Mouse (Mus musculus) kidney, postnatal 0 days (tissue): ENCODE results near the gene Grin2a. TPM values are rescaled to one million over a fixed set of nuclear protein-coding genes. Genes with fewer than 3 reads are reported as not detected.

Source experiments
- ATAC-seq: fragments of 200-750 bp; cut with Nextera tagmentation; replicated peaks from 2 replicates; pipeline ENCODE4 v1.8.0; 2017; ENCODE audit warnings: low read depth, moderate number of reproducible peaks, moderate TSS enrichment, moderate library complexity; ENCODE audit not compliant: low FRiP score
- DNase-seq: peaks from one replicate; pipeline ENCODE4 v3.0.0-alpha.2; 2016; ENCODE audit warnings: low spot score
- H3K27ac ChIP-seq: fragments of 300-500 bp; sonication (generic); 2 replicates; pipeline ENCODE4 v1.5.1; 2014; ENCODE audit warnings: mild to moderate bottlenecking
- H3K27me3 ChIP-seq: fragments of 300-500 bp; sonication (generic); 2 replicates; pipeline ENCODE4 v1.6.1; 2014; ENCODE audit warnings: low read length, mixed read lengths; ENCODE audit not compliant: insufficient read depth
- H3K36me3 ChIP-seq: fragments of 300-500 bp; sonication (generic); 2 replicates; pipeline ENCODE4 v1.6.1; 2014; ENCODE audit warnings: low read length, mixed read lengths; ENCODE audit not compliant: insufficient read depth
- H3K4me1 ChIP-seq: fragments of 300-500 bp; sonication (generic); replicated peaks from 2 replicates; pipeline ENCODE4 v1.6.1; 2014; ENCODE audit warnings: antibody characterized with exemption, low read length, mixed read lengths; ENCODE audit not compliant: insufficient read depth
- H3K4me2 ChIP-seq: fragments of 300-500 bp; sonication (generic); 2 replicates; pipeline ENCODE4 v1.6.1; 2014; ENCODE audit warnings: mild to moderate bottlenecking, low read length, moderate library complexity, mixed read lengths
- H3K4me3 ChIP-seq: fragments of 300-500 bp; sonication (generic); replicated peaks from 2 replicates; pipeline ENCODE4 v1.5.1; 2014; ENCODE audit warnings: low read depth, low read length
- H3K9ac ChIP-seq: fragments of 300-500 bp; sonication (generic); 2 replicates; pipeline ENCODE4 v1.6.1; 2014; ENCODE audit warnings: low read depth, low read length
- H3K9me3 ChIP-seq: fragments of 300-500 bp; sonication (generic); replicated peaks from 2 replicates; pipeline ENCODE4 v1.6.1; 2016; ENCODE audit warnings: low read length, inconsistent platforms, mixed read lengths
- CTCF ChIP-seq: IDR thresholded peaks from 2 replicates; pipeline ENCODE4 v1.5.1; 2016; ENCODE audit warnings: antibody characterized with exemption, low read depth, mild to moderate bottlenecking, moderate library complexity
- WGBS: fragments of 180-500 bp; shearing (Covaris S2); extraction: QIAGEN DNeasy Blood & Tissue Kit; methylation state at CpG from one replicate; pipeline ENCODE4 v1.1.7; 2014; 5-methylcytosine and 5-hydroxymethylcytosine counted together
- polyA plus RNA-seq: library from polyadenylated mRNA; unstranded; fragments of >200 nt; fragmentation: Nextera tagmentation; extraction: Ambion mirVana; gene quantifications from 2 replicates; pipeline ENCODE4 v1.2.1, GENCODE M21; 2015

Gene Grin2a
- polyA plus RNA-seq, 1 experiment from 2014 or later: 0.08 TPM

DNA sequence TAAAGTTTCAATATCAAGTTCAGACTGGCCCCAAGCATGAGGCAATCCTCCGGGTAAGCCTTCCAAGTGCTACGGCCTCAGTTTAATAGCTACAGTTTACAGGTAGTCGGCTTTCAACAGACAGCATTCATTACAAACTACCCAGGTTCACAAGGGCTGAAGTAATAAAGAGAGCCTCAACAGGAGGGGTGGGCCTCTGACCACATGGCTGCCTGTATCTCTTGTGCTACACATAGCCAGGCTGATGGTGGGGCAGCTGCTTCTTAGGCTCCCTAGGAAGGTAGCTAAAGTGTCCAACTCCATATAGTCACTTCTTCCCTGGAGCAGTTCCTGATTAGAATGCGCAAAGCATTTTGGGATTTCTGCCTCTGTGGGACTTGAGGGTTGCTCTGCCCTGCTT is 109.2 kb downstream of the Grin2a start:
- 56% methylated on average over 4 of the region's 4 CpGs for WGBS
- Histone ChIP-seq H3K27me3 (no peaks in the 10 kb centered on the region), H3K9ac (no peak overlapping the region), H3K4me2 (no peak overlapping the region), H3K9me3 (no peaks in the 10 kb centered on the region), H3K4me3 (no peak overlapping the region), H3K36me3 (no peaks in the 10 kb centered on the region), H3K27ac (no peak overlapping the region), H3K4me1 (no peaks in the 10 kb centered on the region)
- TF ChIP-seq CTCF: no peak
- ATAC-seq (no peak), DNase-seq (no peak)

DNA sequence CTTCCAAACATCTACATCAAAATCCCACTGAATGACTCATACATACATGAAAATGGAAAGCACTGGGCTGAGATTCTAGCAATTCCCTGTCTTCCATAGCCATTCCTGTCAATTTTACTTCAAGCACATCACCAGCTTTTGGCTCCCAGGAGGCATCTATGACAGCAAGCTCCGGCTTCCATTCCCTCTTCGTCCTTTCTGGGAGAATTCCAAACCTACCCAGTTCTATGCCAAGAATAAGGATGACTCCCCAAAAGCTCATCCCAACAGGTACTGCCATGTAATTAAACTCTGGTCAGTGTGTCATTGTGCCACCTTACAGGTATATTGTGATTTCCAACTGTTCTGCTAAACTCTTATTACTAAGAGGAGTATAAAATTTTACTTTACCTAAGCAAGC is 111.2 kb downstream of the Grin2a start:
- no peaks in the 10 kb centered on the region for H3K27me3 ChIP-seq
- no peaks in the 10 kb centered on the region for H3K9me3 ChIP-seq
- no peaks in the 10 kb centered on the region for H3K36me3 ChIP-seq
- H3K4me3 ChIP-seq: no peak overlapping the region
- H3K9ac ChIP-seq: no peak overlapping the region
- no peak overlapping the region for H3K4me2 ChIP-seq
- no peak for TF ChIP-seq CTCF
- DNase-seq (no peak), ATAC-seq (no peak)
- H3K4me1 ChIP-seq: no peaks in the 10 kb centered on the region
- WGBS: 94% methylated on average over 2 of the region's 2 CpGs
- H3K27ac ChIP-seq: no peak overlapping the region

DNA sequence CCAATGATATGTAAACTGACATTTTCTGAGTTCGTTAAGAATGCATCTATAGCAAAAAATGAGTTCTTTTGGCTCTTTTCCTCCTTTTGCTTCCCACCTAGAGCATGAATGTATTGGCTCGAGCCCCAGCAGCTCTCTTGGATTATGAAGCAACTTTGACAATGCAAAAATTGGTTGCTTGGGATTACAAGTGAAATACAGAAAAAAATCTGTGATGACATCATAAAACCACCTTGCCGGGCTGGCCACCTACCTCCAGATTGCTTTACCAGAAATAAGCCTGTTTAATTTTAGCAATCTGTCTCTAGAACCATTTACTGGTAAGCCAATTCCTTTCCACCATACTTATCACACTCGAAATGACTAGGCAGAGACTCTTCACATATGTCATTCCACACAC is 112.9 kb downstream of the Grin2a start:
- Histone ChIP-seq H3K4me3 (no peak overlapping the region), H3K4me1 (no peaks in the 10 kb centered on the region), H3K27me3 (no peaks in the 10 kb centered on the region), H3K9ac (no peak overlapping the region), H3K4me2 (no peak overlapping the region), H3K36me3 (no peaks in the 10 kb centered on the region), H3K9me3 (no peaks in the 10 kb centered on the region), H3K27ac (no peak overlapping the region)
- DNase-seq (no peak), ATAC-seq (no peak)
- WGBS: 76% methylated on average over 4 of the region's 4 CpGs
- TF ChIP-seq CTCF: no peak

DNA sequence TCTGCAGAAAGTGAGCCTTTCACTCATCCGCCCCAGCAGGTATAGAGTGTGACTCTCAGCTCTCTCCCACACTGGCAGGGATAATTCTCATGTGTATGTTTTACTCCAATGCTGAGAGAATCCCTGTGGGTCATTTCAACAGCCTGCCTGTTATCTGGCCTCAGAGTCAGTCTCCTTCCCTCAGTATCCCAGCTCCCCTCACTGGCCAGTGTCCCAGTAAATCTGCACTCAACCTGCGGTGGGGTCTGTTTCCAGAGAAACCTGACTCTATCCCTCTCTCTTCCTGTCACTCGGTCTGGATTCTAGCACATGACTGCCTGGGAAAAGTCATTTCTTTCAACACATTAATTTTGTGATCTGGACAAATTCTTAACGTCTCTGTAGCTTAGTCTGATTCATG is 122.4 kb downstream of the Grin2a start:
- H3K27ac ChIP-seq: no peak overlapping the region
- H3K9ac ChIP-seq: no peak overlapping the region
- H3K4me2 ChIP-seq: no peak overlapping the region
- no peak overlapping the region for H3K4me3 ChIP-seq
- DNase-seq (no peak), ATAC-seq (no peak)
- no peaks in the 10 kb centered on the region for H3K36me3 ChIP-seq
- no peaks in the 10 kb centered on the region for H3K4me1 ChIP-seq
- no peaks in the 10 kb centered on the region for H3K27me3 ChIP-seq
- H3K9me3 ChIP-seq: no peaks in the 10 kb centered on the region
- WGBS: 39% methylated on average over 4 of the region's 4 CpGs
- no peak for TF ChIP-seq CTCF

DNA sequence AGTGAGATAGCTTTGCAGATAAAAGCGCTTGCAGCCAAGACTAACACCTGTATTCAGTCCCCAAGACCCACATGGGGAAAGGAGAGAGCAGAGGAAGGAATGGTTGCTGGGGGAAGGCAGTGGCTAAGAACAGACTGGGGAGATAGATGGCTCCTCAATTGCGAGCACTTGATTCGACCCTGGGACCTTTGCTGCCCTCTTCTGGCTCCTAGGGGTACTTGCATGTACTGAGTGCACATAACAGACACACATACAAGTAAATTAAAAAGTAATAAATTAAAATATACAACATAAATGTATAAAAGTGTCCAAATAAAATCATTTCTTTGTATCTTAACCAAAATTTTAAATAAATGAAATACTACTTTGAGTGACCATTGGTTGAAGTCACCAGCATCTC is 129.7 kb downstream of the Grin2a start:
- Histone ChIP-seq H3K9me3 (no peaks in the 10 kb centered on the region), H3K4me3 (no peak overlapping the region), H3K36me3 (no peaks in the 10 kb centered on the region), H3K27me3 (no peaks in the 10 kb centered on the region), H3K4me2 (no peak overlapping the region), H3K4me1 (no peaks in the 10 kb centered on the region), H3K27ac (no peak overlapping the region), H3K9ac (no peak overlapping the region)
- ATAC-seq: no peak
- WGBS: 80% methylated on average over 3 of the region's 3 CpGs
- peak; percentile 31; the same call in 1 of the 2 replicates for TF ChIP-seq CTCF
- DNase-seq: no peak

DNA sequence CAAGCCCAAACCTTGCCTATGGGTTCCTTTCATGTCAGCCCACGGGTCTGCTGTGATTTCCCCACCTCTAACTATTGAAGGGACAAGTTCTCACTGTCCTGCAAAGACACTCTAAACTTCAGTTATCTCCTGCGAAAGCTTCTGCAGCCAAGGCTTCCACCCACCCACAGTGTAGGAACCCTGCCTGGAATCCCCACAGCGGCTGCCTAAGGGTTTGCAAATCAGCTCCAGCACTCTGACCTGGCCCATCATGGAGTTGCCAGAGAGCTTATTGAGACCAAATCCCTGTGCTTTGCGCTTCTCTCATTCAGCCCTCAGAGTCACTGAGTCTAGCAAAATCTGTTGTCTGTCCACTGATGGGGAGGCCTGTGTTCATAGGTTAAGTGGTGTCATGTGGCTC is 130.3 kb downstream of the Grin2a start:
- H3K9me3 ChIP-seq: no peaks in the 10 kb centered on the region
- H3K9ac ChIP-seq: no peak overlapping the region
- DNase-seq (no peak), ATAC-seq (no peak)
- no peak overlapping the region for H3K4me2 ChIP-seq
- H3K27me3 ChIP-seq: no peaks in the 10 kb centered on the region
- no peaks in the 10 kb centered on the region for H3K4me1 ChIP-seq
- H3K36me3 ChIP-seq: no peaks in the 10 kb centered on the region
- no peak for TF ChIP-seq CTCF
- WGBS: 81% methylated on average over 4 of the region's 4 CpGs
- no peak overlapping the region for H3K4me3 ChIP-seq
- no peak overlapping the region for H3K27ac ChIP-seq

DNA sequence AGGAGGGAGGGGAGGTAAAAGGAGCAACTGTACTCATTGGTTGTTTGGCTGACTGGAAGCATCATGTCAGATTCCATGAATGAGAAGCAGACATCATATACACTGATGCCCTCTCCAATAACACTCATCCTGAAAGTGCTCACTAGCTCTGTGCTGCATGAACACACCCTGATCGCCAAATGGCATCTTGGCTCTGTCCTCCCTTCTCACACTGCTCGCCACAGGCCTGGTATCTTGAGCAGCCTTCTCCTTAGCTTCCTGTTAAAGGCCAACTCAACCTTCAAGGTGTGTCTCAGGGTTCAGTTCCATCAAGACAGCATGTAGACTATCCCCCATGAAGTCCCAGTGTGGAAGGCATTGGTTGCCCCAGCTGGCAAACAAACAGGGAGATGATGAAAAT is 137.6 kb downstream of the Grin2a start:
- H3K27ac ChIP-seq: no peak overlapping the region
- no peak for TF ChIP-seq CTCF
- no peak for ATAC-seq
- no peak for DNase-seq
- H3K4me3 ChIP-seq: no peak overlapping the region
- no peaks in the 10 kb centered on the region for H3K4me1 ChIP-seq
- no peaks in the 10 kb centered on the region for H3K9me3 ChIP-seq
- 82% methylated on average over 2 of the region's 2 CpGs for WGBS
- H3K4me2 ChIP-seq: no peak overlapping the region
- no peaks in the 10 kb centered on the region for H3K36me3 ChIP-seq
- H3K9ac ChIP-seq: no peak overlapping the region
- H3K27me3 ChIP-seq: no peaks in the 10 kb centered on the region
